Mouse (Mus musculus): ENCODE measurements around the gene P4hb. TPM values are rescaled to one million over a fixed set of nuclear protein-coding genes. Genes with fewer than 3 reads are reported as not detected.

Gene P4hb
- polyA plus RNA-seq, 1 experiment from 2014 or later, result 620 TPM

DNA sequence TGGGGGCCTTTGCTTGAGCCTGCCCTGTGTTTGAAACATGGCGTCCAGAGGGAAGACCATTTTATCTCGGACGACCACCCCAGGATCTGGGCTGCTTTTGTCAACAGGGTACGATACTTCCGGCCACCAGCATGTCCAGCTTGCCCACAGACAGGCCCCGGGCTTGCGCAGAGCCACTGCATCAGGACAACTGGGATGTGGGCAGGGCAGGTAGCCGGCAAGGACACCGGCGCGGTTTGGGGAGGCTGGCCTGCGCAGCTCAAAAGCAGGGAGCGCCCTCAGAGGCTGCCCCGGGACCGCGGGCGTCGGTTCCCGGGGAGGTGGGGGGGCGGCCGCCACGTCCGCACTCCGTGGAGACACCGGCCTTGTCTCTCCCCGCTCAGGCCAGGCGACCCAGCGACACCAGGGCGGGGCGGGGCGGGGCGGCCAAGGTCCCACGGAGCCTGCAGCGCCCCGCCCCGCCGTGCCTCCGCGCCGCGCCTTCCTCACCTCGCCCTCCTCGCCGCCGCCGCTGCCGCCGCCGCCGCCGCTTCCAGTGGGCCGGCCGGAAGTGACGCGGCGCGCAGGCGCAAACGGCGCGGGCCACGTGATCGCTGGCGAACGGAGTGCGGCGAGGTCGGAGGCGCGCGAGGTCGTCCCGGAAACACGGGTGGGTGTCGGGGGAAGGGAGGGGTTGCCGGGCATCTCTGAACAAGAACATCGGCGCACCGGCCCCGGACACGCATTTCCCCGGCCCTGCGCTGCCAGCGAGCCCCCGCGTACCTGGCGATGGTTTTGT, 23.7 kb downstream of the P4hb start, which contains the start of gene Mcrip1:
Gene Mcrip1 (minus strand): TSS at position 560 of the 778 bp plus-strand sequence.
- peak within 1 kb of the TSS; percentile 97 for H3K9ac ChIP-seq (replicated peaks)
- no peaks in the 10 kb centered on the region for H3K9me3 ChIP-seq
- H3K27me3 ChIP-seq, result no peaks in the 10 kb centered on the region
- peak within 1 kb of the TSS; percentile 91 for H3K27ac ChIP-seq
- H3K36me3 ChIP-seq, result peaks cover 27% of the 10 kb centered on the region
- peaks cover 23% of the 10 kb centered on the region for H3K4me1 ChIP-seq (replicated peaks)
- H3K4me3 ChIP-seq (replicated peaks), result peak within 1 kb of the TSS; percentile 100
- peak within 1 kb of the TSS; percentile 69 for H3K4me2 ChIP-seq
- 1% methylated on average over 63 of the region's 87 CpGs for WGBS
- ATAC-seq (ENCODE audit: insufficient number of reproducible peaks, insufficient read depth, low FRiP score, low TSS enrichment, low read depth), result peak; percentile 73

DNA sequence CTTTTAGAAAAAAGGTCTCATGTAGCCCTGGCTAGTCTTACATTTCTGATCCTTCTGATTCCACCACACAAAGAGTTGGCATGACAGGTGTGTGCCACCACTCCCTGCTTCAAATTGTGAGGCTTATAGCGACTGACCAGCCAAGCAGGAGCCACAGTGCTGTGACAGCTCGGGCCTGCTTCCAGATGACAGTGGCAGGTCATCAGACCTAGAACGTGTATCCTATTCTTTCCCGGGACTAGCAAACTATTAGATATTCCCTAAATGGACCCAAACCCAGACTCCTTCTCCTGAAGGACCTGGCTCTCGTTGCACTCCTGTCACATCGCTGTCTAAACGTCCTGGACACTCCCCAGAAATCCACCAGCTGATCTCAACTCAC, 24.3 kb downstream of the P4hb start:
- peak overlapping the region; percentile 69 for H3K4me2 ChIP-seq
- no peaks in the 10 kb centered on the region for H3K27me3 ChIP-seq
- 30% methylated on average over 7 of the region's 7 CpGs for WGBS
- H3K27ac ChIP-seq, result peak overlapping the region; percentile 91
- H3K9me3 ChIP-seq, result no peaks in the 10 kb centered on the region
- H3K4me1 ChIP-seq (replicated peaks), result peaks cover 23% of the 10 kb centered on the region
- H3K36me3 ChIP-seq, result peaks cover 33% of the 10 kb centered on the region
- H3K9ac ChIP-seq (replicated peaks), result peak overlapping the region; percentile 97
- peak overlapping the region; percentile 100 for H3K4me3 ChIP-seq (replicated peaks)
- no peak for ATAC-seq (ENCODE audit: insufficient number of reproducible peaks, insufficient read depth, low FRiP score, low TSS enrichment, low read depth)

DNA sequence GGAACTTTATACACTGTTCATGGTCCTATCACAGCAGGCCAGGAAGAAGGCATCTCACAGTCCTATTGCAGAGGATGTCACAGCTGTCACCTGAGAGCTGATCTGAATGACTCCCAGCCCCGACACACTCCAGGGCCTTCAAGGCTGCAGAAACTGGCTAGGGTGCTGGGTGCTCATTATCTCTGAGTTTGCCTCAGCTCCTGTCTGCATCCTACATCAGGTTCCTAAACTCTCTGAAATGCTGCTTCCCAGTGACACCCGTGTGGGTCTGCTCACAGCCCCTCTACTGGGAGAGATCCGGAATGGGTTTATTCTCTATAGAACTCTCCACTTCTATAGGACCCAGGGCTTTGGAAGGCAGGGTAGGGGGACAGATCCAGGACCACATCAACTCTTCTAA, 24.8 kb downstream of the P4hb start:
- Histone ChIP-seq H3K36me3 (peaks cover 39% of the 10 kb centered on the region), H3K4me2 (peak overlapping the region; percentile 69), H3K9me3 (no peaks in the 10 kb centered on the region), H3K27me3 (no peaks in the 10 kb centered on the region), H3K9ac (replicated peaks) (peak overlapping the region; percentile 97), H3K4me1 (replicated peaks) (peaks cover 23% of the 10 kb centered on the region), H3K4me3 (replicated peaks) (peak overlapping the region; percentile 100), H3K27ac (no peak overlapping the region)
- no peak for ATAC-seq (ENCODE audit: insufficient number of reproducible peaks, insufficient read depth, low FRiP score, low TSS enrichment, low read depth)
- WGBS, result 94% methylated on average over 3 of the region's 3 CpGs

DNA sequence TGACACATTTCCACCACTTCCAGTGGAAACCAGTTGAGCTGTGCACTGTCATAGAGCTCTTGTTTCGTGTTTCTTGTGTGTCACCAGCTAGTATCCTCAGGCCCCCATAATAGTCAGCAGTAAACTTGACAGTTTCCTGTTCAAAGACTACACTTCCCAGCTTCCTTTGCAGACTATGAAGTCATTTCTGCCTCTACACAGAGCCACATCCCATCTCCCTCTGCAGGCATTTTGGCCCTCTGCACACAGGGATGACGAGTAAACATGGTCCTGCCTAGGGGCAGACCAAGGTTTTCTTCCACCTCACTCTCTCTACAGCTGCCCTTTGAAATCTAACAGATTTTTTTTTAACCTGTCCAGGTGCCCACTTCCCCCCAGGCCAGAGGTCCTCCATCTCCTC, 25.6 kb downstream of the P4hb start:
- Histone ChIP-seq H3K4me2 (0 out of 2 replicates have a peak overlapping the region, but pooled peaks have one; percentile 69), H3K36me3 (peaks cover 46% of the 10 kb centered on the region)
- ATAC-seq (ENCODE audit: insufficient number of reproducible peaks, insufficient read depth, low FRiP score, low TSS enrichment, low read depth), result no peak

GRCm38 (mm10) chr11:120545964-120546363, 27.1 kb downstream of the P4hb start:
- no peak overlapping the region for H3K9ac ChIP-seq (replicated peaks)
- H3K27me3 ChIP-seq, result no peaks in the 10 kb centered on the region
- H3K27ac ChIP-seq, result no peak overlapping the region
- WGBS, result 93% methylated on average over 3 of the region's 3 CpGs
- peaks cover 22% of the 10 kb centered on the region for H3K4me1 ChIP-seq (replicated peaks)
- peaks cover 59% of the 10 kb centered on the region for H3K36me3 ChIP-seq
- H3K4me2 ChIP-seq, result no peak overlapping the region
- H3K4me3 ChIP-seq (replicated peaks), result no peak overlapping the region
- no peaks in the 10 kb centered on the region for H3K9me3 ChIP-seq
- no peak for ATAC-seq (ENCODE audit: insufficient number of reproducible peaks, insufficient read depth, low FRiP score, low TSS enrichment, low read depth)

More for the DNA sequence above, 25.6 kb downstream of the P4hb start:
- no peaks in the 10 kb centered on the region for H3K9me3 ChIP-seq
- peaks cover 23% of the 10 kb centered on the region for H3K4me1 ChIP-seq (replicated peaks)
- 0 out of 2 replicates have a peak overlapping the region, but pooled peaks have one; percentile 2 for H3K4me3 ChIP-seq (replicated peaks)
- H3K27ac ChIP-seq, result no peak overlapping the region
- 76% methylated on average over 2 of the region's 2 CpGs for WGBS
- no peaks in the 10 kb centered on the region for H3K27me3 ChIP-seq
- H3K9ac ChIP-seq (replicated peaks), result no peak overlapping the region

DNA sequence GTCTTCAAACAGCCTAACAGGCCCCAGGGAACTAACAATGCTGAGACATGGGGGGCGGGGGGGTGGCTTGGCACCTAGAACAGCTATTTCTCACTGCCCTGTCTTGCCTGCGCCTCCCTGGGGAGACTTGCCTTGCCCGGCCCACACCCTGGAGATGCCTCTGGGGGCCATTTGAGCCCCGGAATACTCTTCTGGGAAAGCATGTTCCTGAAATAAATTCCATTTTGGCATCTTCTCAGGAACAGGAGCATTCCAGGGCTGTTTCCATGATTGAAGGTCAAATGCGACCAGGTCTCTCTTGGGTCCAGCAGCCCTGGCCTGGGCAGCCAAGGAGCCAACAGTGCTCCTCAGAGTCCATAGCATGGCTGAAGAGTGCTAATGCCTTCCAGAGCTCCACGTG, 30.7 kb downstream of the P4hb start:
- no peaks in the 10 kb centered on the region for H3K27me3 ChIP-seq
- no peak overlapping the region for H3K9ac ChIP-seq (replicated peaks)
- H3K9me3 ChIP-seq, result no peaks in the 10 kb centered on the region
- H3K27ac ChIP-seq, result peak overlapping the region; percentile 4; the same call in 1 of the 2 replicates
- ATAC-seq (ENCODE audit: insufficient number of reproducible peaks, insufficient read depth, low FRiP score, low TSS enrichment, low read depth), result no peak
- H3K4me1 ChIP-seq (replicated peaks), result peaks cover 24% of the 10 kb centered on the region
- H3K4me2 ChIP-seq, result no peak overlapping the region
- H3K4me3 ChIP-seq (replicated peaks), result no peak overlapping the region
- peaks cover 55% of the 10 kb centered on the region for H3K36me3 ChIP-seq
- WGBS, result 88% methylated on average over 6 of the region's 6 CpGs

- WGBS, result 54% methylated on average over 4 of the region's 4 CpGs
- Histone ChIP-seq H3K27me3 (no peaks in the 10 kb centered on the region; the same call in 1 of the 2 replicates), H3K9me3 (no peaks in the 10 kb centered on the region), H3K4me1 (replicated peaks) (peaks cover 24% of the 10 kb centered on the region), H3K36me3 (peaks cover 53% of the 10 kb centered on the region), H3K27ac (0 out of 2 replicates have a peak overlapping the region, but pooled peaks have one; percentile 8), H3K4me3 (replicated peaks) (no peak overlapping the region), H3K9ac (replicated peaks) (no peak overlapping the region), H3K4me2 (no peak overlapping the region)
- no peak for ATAC-seq (ENCODE audit: insufficient number of reproducible peaks, insufficient read depth, low FRiP score, low TSS enrichment, low read depth)
Observed at GRCm38 (mm10) chr11:120541907-120542306, 31.1 kb downstream of the P4hb start.

DNA sequence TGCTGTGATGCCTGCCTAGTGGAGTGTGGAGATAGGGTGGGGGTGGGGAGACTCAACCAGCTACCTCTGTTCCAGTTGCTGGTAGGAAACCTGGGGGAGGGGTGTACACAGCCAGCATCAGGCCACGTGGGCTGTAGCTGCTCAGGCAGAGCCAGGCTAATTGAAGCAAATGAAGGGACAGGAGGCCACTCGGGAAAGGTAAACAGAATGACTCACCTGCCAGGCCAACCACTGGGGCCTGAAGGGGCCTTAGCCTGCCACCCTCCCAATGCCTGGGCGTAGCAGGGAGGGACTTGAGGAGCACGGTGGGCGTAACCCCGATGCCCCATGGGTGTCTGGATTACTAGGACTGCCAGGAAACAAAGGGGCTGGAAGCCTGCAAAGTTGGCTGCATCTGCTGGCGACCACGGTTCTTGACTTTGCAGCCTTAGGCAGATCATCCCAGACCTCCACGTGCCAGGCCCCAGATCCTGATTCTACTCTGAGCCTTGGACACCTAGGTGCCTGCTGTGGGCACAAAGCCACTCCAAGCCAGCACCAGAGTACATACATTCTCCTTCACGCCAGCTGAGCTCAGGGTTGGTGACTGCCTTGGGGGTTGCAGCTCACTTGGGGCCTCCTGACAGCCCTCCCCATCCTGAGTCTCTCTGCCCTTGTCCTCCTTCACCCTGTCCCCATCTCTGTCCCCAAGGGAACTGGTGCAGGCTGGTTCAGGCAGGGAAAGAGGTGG, 33.6 kb downstream of the P4hb start:
- peak overlapping the region; percentile 35 for H3K4me2 ChIP-seq
- peaks cover 33% of the 10 kb centered on the region for H3K36me3 ChIP-seq
- H3K27me3 ChIP-seq, result peaks cover 11% of the 10 kb centered on the region
- H3K4me1 ChIP-seq (replicated peaks), result peaks cover 24% of the 10 kb centered on the region
- peak overlapping the region; percentile 48 for H3K9ac ChIP-seq (replicated peaks)
- H3K27ac ChIP-seq, result peak overlapping the region; percentile 86
- ATAC-seq (ENCODE audit: insufficient number of reproducible peaks, insufficient read depth, low FRiP score, low TSS enrichment, low read depth), result peak; percentile 52; the same call in 1 of the 2 replicates
- 32% methylated on average over 10 of the region's 10 CpGs for WGBS
- H3K9me3 ChIP-seq, result no peaks in the 10 kb centered on the region
- peak overlapping the region; percentile 9; the same call in 1 of the 2 replicates for H3K4me3 ChIP-seq (replicated peaks)

DNA sequence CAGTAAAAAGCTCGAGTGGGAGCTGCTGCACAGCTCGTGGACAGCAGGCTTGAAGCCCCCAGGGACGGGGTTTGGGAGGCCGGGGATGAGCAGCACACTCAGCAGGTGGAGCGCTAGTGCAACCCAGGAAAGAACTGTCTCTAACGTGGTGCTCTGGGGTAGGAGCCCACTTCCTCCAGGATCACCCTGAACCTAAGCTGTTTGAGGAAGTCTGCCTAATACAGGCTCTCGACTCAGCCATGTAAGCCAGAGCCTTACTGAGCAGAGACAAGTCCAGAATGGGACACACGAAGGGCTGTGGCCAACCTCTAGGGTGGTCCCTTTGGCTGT, 34.1 kb downstream of the P4hb start:
- WGBS, result 59% methylated on average over 8 of the region's 8 CpGs
- 0 out of 2 replicates have a peak overlapping the region, but pooled peaks have one; percentile 9 for H3K4me3 ChIP-seq (replicated peaks)
- peaks cover 28% of the 10 kb centered on the region for H3K36me3 ChIP-seq
- peaks cover 17% of the 10 kb centered on the region for H3K27me3 ChIP-seq
- peaks cover 24% of the 10 kb centered on the region for H3K4me1 ChIP-seq (replicated peaks)
- no peaks in the 10 kb centered on the region for H3K9me3 ChIP-seq
- 0 out of 2 replicates have a peak overlapping the region, but pooled peaks have one; percentile 35 for H3K4me2 ChIP-seq
- peak overlapping the region; percentile 48; the same call in 1 of the 2 replicates for H3K9ac ChIP-seq (replicated peaks)
- H3K27ac ChIP-seq, result peak overlapping the region; percentile 86
- ATAC-seq (ENCODE audit: insufficient number of reproducible peaks, insufficient read depth, low FRiP score, low TSS enrichment, low read depth), result no peak; the same call in 1 of the 2 replicates

GRCm38 (mm10) chr11:120538485-120538884, 34.6 kb downstream of the P4hb start:
- Histone ChIP-seq H3K4me1 (replicated peaks) (peaks cover 24% of the 10 kb centered on the region), H3K27ac (peak overlapping the region; percentile 86; the same call in 1 of the 2 replicates)
- 91% methylated on average over 3 of the region's 3 CpGs for WGBS

DNA sequence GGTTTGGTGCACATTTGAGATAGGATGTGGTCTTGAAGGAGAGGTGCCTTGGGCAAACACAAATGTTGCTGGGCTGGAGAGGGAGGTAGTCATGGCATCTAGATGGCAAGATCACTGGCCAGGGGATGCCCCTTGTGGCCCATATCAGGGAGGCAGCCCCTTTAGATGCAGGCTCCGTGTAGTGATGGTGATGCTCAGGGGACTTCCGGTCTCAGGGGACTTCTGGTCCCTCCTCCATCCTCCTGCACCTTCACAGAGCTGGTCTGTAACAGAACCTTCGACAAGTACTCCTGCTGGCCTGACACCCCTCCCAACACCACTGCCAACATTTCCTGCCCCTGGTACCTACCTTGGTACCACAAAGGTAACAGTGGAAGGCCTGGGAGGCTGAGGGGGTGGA, 37.2 kb downstream of the P4hb start:
- Histone ChIP-seq H3K9me3 (no peaks in the 10 kb centered on the region), H3K36me3 (no peaks in the 10 kb centered on the region), H3K4me3 (replicated peaks) (no peak overlapping the region), H3K27ac (no peak overlapping the region), H3K4me2 (no peak overlapping the region), H3K9ac (replicated peaks) (no peak overlapping the region), H3K4me1 (replicated peaks) (peaks cover 32% of the 10 kb centered on the region), H3K27me3 (peaks cover 48% of the 10 kb centered on the region)
- 64% methylated on average over 3 of the region's 3 CpGs for WGBS
- no peak for ATAC-seq (ENCODE audit: insufficient number of reproducible peaks, insufficient read depth, low FRiP score, low TSS enrichment, low read depth)

More at GRCm38 (mm10) chr11:120538485-120538884, 34.6 kb downstream of the P4hb start:
- H3K36me3 ChIP-seq, result peaks cover 23% of the 10 kb centered on the region
- H3K9ac ChIP-seq (replicated peaks), result no peak overlapping the region
- H3K27me3 ChIP-seq, result peaks cover 21% of the 10 kb centered on the region
- no peak for ATAC-seq (ENCODE audit: insufficient number of reproducible peaks, insufficient read depth, low FRiP score, low TSS enrichment, low read depth)
- no peak overlapping the region for H3K4me2 ChIP-seq
- no peak overlapping the region for H3K4me3 ChIP-seq (replicated peaks)
- no peaks in the 10 kb centered on the region for H3K9me3 ChIP-seq
